Mouse (Mus musculus): Measurements from ENCODE around the gene Asxl1.
A peak's percentile ranks its signal among the peaks of the same experiment; 100 is the strongest.

The Asxl1 gene

DNA sequence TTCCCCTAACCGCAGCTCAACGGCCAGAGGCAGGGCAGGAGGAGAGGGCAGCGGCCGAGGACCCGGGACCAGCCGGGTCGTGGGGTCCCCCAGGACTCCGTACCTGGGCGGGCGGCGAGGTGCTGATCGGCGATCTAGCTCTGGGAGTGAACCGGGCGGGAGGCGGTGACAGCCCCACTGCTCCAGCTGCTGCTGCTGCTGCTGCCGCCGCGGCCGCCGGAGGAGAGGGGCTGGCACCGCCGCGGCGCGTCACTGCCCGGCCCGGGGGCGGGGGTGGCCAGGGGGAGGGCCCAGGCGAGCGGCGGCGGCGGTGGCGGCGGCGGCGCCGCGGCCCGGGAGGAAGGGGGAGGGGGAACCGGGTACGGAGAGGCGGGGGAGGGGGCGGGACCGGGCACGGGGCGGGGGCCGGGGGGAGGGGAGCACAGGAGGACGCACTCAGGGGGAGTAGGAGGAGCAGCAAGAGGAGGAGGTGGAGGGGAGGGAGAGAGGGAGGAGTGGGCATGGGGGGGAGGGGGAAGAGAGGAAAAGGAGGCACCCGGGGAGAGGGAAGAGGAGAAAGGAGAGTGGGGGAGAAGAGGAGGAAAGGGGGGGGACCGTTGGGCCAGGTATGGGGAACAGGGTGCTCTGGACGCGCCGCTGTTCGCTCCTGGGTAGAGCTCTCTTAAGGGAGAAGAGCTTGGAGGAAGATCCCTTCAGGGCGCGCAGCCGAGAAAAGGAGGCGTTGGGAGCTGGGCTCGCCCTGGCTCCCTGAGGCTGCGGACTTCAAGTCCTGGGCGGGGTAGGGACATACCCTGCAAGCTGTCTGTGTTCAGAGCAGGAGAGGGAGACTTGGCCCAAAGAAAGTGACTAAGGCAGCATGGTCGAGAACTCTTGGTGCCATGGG lies 98.9 kb downstream of the Asxl1 start:
- peak; percentile 85 for DNase-seq (ENCODE audit: low spot score)

GRCm38 (mm10) chr2:153445137-153446016 lies 99.7 kb downstream of the Asxl1 start:
- DNase-seq (ENCODE audit: low spot score), result peak; percentile 52

DNA sequence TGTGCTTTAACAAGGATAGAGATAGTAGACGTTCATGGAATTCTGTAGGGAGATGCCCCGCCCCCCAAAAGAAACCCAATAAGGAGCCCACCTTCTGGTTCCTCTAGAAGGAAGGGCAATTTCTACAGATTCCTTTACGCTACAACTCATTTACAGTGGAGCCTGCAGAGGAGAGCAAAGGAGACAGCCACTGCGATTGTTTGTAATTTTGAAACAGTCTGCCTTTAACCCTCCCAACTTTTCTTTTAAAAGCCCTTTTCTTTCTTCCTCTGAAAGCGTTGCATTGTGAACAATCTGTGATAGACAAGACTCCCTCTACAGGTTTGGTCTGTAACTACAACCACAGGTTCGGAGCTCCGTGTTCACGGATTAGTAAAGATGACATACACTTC lies 100.4 kb downstream of the Asxl1 start:
- DNase-seq (ENCODE audit: low spot score), result peak; percentile 91

GRCm38 (mm10) chr2:153446476-153446875 lies 100.8 kb downstream of the Asxl1 start:
- peak; percentile 78 for DNase-seq (ENCODE audit: low spot score)

GRCm38 (mm10) chr2:153447719-153448118 lies 102.1 kb downstream of the Asxl1 start:
- no peak for DNase-seq (ENCODE audit: low spot score)

DNA sequence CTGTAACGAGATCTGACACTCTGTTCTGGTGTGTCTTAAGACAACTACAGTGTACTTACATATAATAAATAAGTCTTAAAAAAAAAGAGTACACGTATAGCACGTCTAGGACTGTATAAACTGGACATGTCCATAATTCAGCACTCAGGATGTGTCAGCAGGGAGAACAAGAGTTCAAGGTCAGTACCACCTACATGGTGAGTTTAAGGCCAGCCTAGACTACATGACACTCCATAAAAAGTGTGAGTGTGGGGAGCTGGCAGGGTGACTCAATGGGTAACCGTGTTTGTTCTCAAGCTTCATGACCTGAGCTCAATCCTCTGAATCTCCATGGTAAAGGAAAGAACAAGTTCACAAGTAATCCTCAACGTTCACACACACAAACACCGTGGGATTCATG lies 102.9 kb downstream of the Asxl1 start:
- no peak for DNase-seq (ENCODE audit: low spot score)
